Mouse (Mus musculus) embryonic fibroblast, embryonic 13.5 days (primary cell): ENCODE measurements around the gene Ccnb2. TPM values are rescaled to one million over a fixed set of nuclear protein-coding genes. Genes with fewer than 3 reads are reported as not detected.
"Not testable (repeated sequence)": the region's sequence is repeated elsewhere in the genome, so short reads cannot be mapped to it uniquely, and the experiment has no call there.

ENCODE experiments used
- H3K27ac ChIP-seq: 2 replicates; pipeline ENCODE4 v1.5.1; 2012; ENCODE audit warnings: low read length, control low read depth, inconsistent platforms; ENCODE audit not compliant: insufficient read depth
- H3K4me1 ChIP-seq: 2 replicates; pipeline ENCODE4 v1.6.1; 2011; ENCODE audit warnings: low read length; ENCODE audit not compliant: control insufficient read depth, insufficient read depth
- H3K4me3 ChIP-seq: 2 replicates; pipeline ENCODE4 v1.5.1; 2011; ENCODE audit warnings: mild to moderate bottlenecking, control low read depth, low read length; ENCODE audit not compliant: insufficient read depth
- CTCF ChIP-seq: IDR thresholded peaks from 2 replicates; pipeline ENCODE4 v1.5.1; 2011; ENCODE audit warnings: mild to moderate bottlenecking, control low read depth, low read length, moderate library complexity, borderline replicate concordance; ENCODE audit not compliant: insufficient read depth
- POLR2A ChIP-seq: IDR thresholded peaks from 2 replicates; pipeline ENCODE4 v1.6.1; 2011; ENCODE audit warnings: low read depth, mild to moderate bottlenecking, control low read depth, low read length, moderate library complexity
- polyA plus RNA-seq: library from polyadenylated mRNA; stranded (reverse); fragments of >200 nt; gene quantifications from 2 replicates; pipeline ENCODE4 v1.2.4, GENCODE M21; 2011; ENCODE audit warnings: low read depth; ENCODE audit not compliant: missing spikeins, insufficient read length

The Ccnb2 gene
- 36.9 and 57.8 TPM in 2 replicates for polyA plus RNA-seq

- peak within 1 kb of the TSS; percentile 56 for H3K4me3 ChIP-seq
- no peak within 1 kb of the TSS for H3K27ac ChIP-seq
- TF ChIP-seq CTCF: no peak
- peak; percentile 76 for TF ChIP-seq POLR2A
- H3K4me1 ChIP-seq: no peaks in the 10 kb centered on the region
These were observed at the start of gene Ccnb2 for GRCm38 (mm10) chr9:70421257-70422056. TSS of gene Ccnb2 (minus strand) at chr9:70421547.

- not testable (repeated sequence) for H3K4me1 ChIP-seq, H3K4me3 ChIP-seq, H3K27ac ChIP-seq
These were observed 41.7 kb upstream of the Ccnb2 start for GRCm38 (mm10) chr9:70463091-70463490.

GRCm38 (mm10) chr9:70452371-70452770, 31.0 kb upstream of the Ccnb2 start:
- Histone ChIP-seq H3K4me1 (no peaks in the 10 kb centered on the region), H3K4me3 (no peak overlapping the region), H3K27ac (no peak overlapping the region)
- TF ChIP-seq CTCF (no peak), POLR2A (no peak)

GRCm38 (mm10) chr9:70449072-70449471, 27.7 kb upstream of the Ccnb2 start:
- TF ChIP-seq CTCF: no peak
- no peak for TF ChIP-seq POLR2A
- H3K4me3 ChIP-seq: no peak overlapping the region
- H3K27ac ChIP-seq: no peak overlapping the region
- H3K4me1 ChIP-seq: no peaks in the 10 kb centered on the region

GRCm38 (mm10) chr9:70439959-70440358, 18.6 kb upstream of the Ccnb2 start:
- TF ChIP-seq CTCF: no peak
- no peak for TF ChIP-seq POLR2A
- no peak overlapping the region for H3K27ac ChIP-seq
- no peak overlapping the region for H3K4me3 ChIP-seq
- H3K4me1 ChIP-seq: no peaks in the 10 kb centered on the region

- Histone ChIP-seq H3K27ac (no peak overlapping the region), H3K4me1 (no peaks in the 10 kb centered on the region), H3K4me3 (no peak overlapping the region)
- TF ChIP-seq POLR2A (no peak), CTCF (no peak)
These were observed 1.3 kb upstream of the Ccnb2 start for GRCm38 (mm10) chr9:70422661-70423060.

- no peak for TF ChIP-seq CTCF
- TF ChIP-seq POLR2A: no peak
- Histone ChIP-seq H3K4me1 (no peaks in the 10 kb centered on the region), H3K4me3 (no peak overlapping the region), H3K27ac (no peak overlapping the region)
These were observed 4.9 kb downstream of the Ccnb2 start for GRCm38 (mm10) chr9:70416412-70416811.

- H3K27ac ChIP-seq: no peak overlapping the region
- H3K4me3 ChIP-seq: no peak overlapping the region
- no peaks in the 10 kb centered on the region for H3K4me1 ChIP-seq
- TF ChIP-seq CTCF (no peak), POLR2A (no peak)
These were observed 8.3 kb downstream of the Ccnb2 start for GRCm38 (mm10) chr9:70413038-70413437.

GRCm38 (mm10) chr9:70410668-70411067, 10.7 kb downstream of the Ccnb2 start:
- TF ChIP-seq POLR2A: no peak
- TF ChIP-seq CTCF: no peak
- H3K27ac ChIP-seq: no peak overlapping the region

GRCm38 (mm10) chr9:70409743-70410142, 11.6 kb downstream of the Ccnb2 start:
- no peak for TF ChIP-seq CTCF
- no peak for TF ChIP-seq POLR2A
- Histone ChIP-seq H3K27ac (no peak overlapping the region), H3K4me1 (no peaks in the 10 kb centered on the region), H3K4me3 (no peak overlapping the region)

More at GRCm38 (mm10) chr9:70410668-70411067, 10.7 kb downstream of the Ccnb2 start:
- H3K4me3 ChIP-seq: no peak overlapping the region
- H3K4me1 ChIP-seq: no peaks in the 10 kb centered on the region
